Mouse (Mus musculus) CD4-positive, CD25-positive, alpha-beta regulatory T cell, adult 4 months (primary cell): ENCODE data around the gene Olfr61. TPM values are rescaled to one million over a fixed set of nuclear protein-coding genes. Genes with fewer than 3 reads are reported as not detected.
"Not testable (repeated sequence)": the region's sequence is repeated elsewhere in the genome, so short reads cannot be mapped to it uniquely, and the experiment has no call there.

Experiments
- ATAC-seq: one replicate; pipeline ENCODE4 v1.8.0; 2017
- polyA plus RNA-seq, 2 experiments: library from polyadenylated mRNA; unstranded; fragments of 100-300 nt; shearing (Covaris generic); gene quantifications; one replicate each; pipeline ENCODE4 v1.2.1; 2017

Olfr61 gene
- polyA plus RNA-seq, result not detected

GRCm38 (mm10) chr7:140628670-140629069 is at the start of gene Olfr61:
Gene Olfr61 (plus strand): TSS chr7:140628970.
- not testable (repeated sequence) for ATAC-seq

DNA sequence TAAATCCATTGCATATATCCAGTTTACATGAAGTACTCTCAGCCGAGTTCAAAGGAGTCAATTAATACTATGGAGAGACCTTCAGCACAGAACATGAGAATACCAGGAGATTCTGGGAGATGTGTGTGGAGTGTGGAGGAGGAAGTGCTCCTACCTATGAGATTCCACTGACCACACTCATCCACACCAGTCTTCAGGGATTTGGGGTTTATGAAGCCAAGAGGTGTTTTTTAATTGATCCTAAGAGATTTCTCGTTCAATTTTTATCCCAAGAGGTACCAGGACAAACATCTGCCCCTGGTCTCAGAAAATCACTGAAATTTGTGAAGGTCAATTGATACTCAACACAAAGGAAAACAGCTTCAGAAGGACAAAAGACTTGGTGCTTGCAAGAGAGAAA is 27.8 kb upstream of the Olfr61 start, which contains the start of gene Olfr46:
Olfr46 (plus strand) TSS at position 301 of the 400 bp plus-strand sequence.
- ATAC-seq, result not testable (repeated sequence)

- ATAC-seq, result no peak
Measured at GRCm38 (mm10) chr7:140630559-140630958, 1.8 kb downstream of the Olfr61 start.

DNA sequence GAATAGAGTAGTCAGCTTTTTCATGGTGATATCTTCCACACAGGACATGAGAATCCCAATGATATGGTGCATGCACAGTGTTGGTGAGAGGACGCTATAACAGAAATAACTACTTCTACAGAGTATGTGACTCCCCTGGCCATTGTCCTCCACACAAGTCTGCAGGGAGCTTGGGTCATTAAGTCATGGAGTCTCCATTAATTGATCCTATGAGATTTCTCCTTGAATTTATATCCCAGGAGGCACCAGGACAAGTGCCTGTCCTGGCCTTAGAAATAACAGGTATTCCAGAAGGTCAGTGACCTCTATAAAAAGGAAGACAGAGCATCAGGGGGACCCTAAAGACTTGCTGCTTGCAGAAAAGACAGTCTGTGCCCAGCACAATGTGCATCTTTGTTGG is 17.4 kb downstream of the Olfr61 start, which contains the start of gene Olfr53:
Olfr53 (plus strand) TSS at position 301 of the 400 bp plus-strand sequence.
- no peak for ATAC-seq

- no peak for ATAC-seq
Measured at GRCm38 (mm10) chr7:140659630-140660029, 30.9 kb downstream of the Olfr61 start, which contains the start of gene Olfr539. Gene Olfr539 (plus strand): TSS chr7:140659930.

DNA sequence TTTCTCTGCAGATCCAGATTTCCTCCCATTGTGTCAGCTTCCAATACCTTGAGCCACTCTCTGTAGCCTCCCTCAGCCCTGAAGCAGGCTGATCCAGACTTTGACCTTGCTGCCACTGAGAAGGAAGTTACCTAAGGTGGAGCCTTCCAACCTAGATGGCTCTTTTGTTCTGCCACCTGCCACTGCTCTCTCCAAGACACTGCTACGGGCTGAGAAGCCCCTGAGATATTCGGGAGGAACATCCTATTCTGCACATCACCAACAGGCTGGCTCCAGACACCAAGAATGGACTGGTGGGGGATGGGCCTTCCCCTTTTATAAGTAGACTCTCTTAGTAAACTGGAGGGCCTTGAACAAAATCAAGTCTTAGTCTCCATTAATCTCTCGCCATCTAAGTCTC is 41.9 kb downstream of the Olfr61 start:
- not testable (repeated sequence) for ATAC-seq

DNA sequence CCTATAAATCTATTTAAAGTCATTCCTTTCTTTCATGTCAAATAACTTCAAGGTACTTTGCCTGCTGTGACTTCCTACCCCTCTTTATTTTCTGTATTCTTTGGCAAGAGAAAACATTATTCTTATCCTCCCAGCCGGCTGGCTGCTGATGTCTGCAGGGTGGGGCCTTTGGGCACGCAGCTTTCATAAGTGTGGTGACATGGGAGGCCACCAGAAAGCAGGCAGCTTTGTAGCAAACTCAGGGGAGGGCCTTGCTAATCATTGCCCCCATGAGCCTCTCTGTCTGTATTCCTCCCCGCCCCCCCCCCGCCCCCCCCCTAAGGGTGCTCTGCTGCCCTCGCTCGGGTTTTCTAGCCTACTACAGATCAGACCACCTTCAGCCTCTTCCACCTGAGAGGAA is 47.1 kb downstream of the Olfr61 start:
- no peak for ATAC-seq

DNA sequence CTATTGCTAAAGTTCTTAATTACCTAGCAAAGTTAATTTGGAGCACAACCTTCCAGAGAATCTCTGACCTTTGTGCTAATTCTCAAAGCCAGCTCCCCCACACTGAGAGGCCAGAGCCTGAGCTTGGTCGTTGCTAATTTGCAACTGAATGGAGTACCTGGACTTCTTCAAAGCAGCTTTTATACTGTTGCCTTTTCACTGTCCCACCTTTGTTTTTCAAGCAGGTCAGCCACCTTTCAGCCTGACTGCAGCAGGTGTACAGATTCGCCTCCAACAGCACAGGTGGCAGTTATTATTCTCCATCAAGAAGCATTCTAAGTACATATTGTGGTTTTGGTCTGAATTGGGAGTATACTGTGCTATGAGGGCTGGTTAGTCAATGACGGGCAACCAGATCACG is 50.8 kb downstream of the Olfr61 start:
- not testable (repeated sequence) for ATAC-seq

DNA sequence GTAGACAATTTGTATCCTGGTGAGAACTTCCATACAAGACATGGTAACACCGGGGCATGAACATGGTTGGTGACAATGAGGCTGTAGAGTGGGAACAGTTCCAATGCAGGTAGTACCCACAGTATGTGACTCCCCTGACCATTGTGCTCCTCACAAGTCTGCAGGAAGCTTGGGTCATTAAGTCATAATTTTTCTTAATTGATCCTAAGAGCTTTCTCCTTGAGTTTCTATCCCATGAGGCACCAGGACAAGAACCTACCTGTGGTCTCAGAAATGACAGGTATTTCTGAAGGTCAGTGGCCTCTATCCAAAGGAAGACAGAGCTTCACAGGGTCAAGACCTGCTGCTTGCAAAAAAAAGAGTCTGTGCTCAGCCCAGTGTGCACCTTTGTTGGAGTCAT is 52.9 kb downstream of the Olfr61 start, which contains the start of gene Olfr45:
Olfr45 (plus strand) TSS at position 301 of the 400 bp plus-strand sequence.
- no peak for ATAC-seq

Other genes with a start within 250 kb of the Olfr61 start
- not detected for gene Olfr531, start 226.1 kb upstream of the Olfr61 start, polyA plus RNA-seq
- gene Olfr532, start 207.3 kb upstream of the Olfr61 start, polyA plus RNA-seq, result not detected
- gene Olfr533, start 165.6 kb upstream of the Olfr61 start, polyA plus RNA-seq, result not detected
- gene Olfr535, start 144.8 kb upstream of the Olfr61 start, polyA plus RNA-seq, result not detected
- not detected for gene Olfr536, start 121.6 kb upstream of the Olfr61 start, polyA plus RNA-seq
- not detected for gene Olfr538, start 61.1 kb upstream of the Olfr61 start, polyA plus RNA-seq
- gene Olfr46, start 27.7 kb upstream of the Olfr61 start, polyA plus RNA-seq, result not detected
- gene Olfr53, start 17.5 kb downstream of the Olfr61 start, polyA plus RNA-seq, result not detected
- gene Olfr539, start 31.0 kb downstream of the Olfr61 start, polyA plus RNA-seq, result under 1 TPM in 1 of 2 experiments, not detected in 1; 0.06 TPM
- not detected for gene Olfr45, start 53.0 kb downstream of the Olfr61 start, polyA plus RNA-seq
- not detected for gene Olfr541, start 68.3 kb downstream of the Olfr61 start, polyA plus RNA-seq
- under 1 TPM in 1 of 2 experiments, not detected in 1; 0.28 TPM for gene Cyp2e1, start 134.8 kb downstream of the Olfr61 start, polyA plus RNA-seq
- under 1 TPM in 1 of 2 experiments, not detected in 1; 0.51 TPM for gene Syce1, start 158.9 kb downstream of the Olfr61 start, polyA plus RNA-seq
- under 1 TPM; 0.20 to 0.46 TPM for gene Zfp941, start 193.2 kb downstream of the Olfr61 start, polyA plus RNA-seq
- not detected for gene Urah, start 206.0 kb downstream of the Olfr61 start, polyA plus RNA-seq
- gene Scgb1c1, start 216.6 kb downstream of the Olfr61 start, polyA plus RNA-seq, result not detected
- not detected for gene Odf3, start 218.8 kb downstream of the Olfr61 start, polyA plus RNA-seq
- not detected for gene Gm45785, start 227.4 kb downstream of the Olfr61 start, polyA plus RNA-seq
- 10 to 100 TPM; 61.4 to 67.7 TPM for gene Ric8a, start 228.0 kb downstream of the Olfr61 start, polyA plus RNA-seq
- 10 to 100 TPM; 42.8 to 60.4 TPM for gene Bet1l, start 228.6 kb downstream of the Olfr61 start, polyA plus RNA-seq